Mouse (Mus musculus): Measurements from ENCODE around the gene Trim41.
A peak's percentile ranks its signal among the peaks of the same experiment; 100 is the strongest.
"Not testable (repeated sequence)": the region's sequence is repeated elsewhere in the genome, so short reads cannot be mapped to it uniquely, and the experiment has no call there.

The Trim41 gene

GRCm38 (mm10) chr11:48810142-48810541 is 7.0 kb downstream of the Trim41 start:
- no peak for DNase-seq

- no peak for DNase-seq
Measured at GRCm38 (mm10) chr11:48809434-48809830, 7.7 kb downstream of the Trim41 start.

GRCm38 (mm10) chr11:48808737-48809433 is 8.3 kb downstream of the Trim41 start:
- DNase-seq: peak; percentile 38 to 47

GRCm38 (mm10) chr11:48808304-48808646 is 8.9 kb downstream of the Trim41 start:
- DNase-seq: no peak

GRCm38 (mm10) chr11:48807563-48808303 is 9.4 kb downstream of the Trim41 start:
- DNase-seq: no peak

DNA sequence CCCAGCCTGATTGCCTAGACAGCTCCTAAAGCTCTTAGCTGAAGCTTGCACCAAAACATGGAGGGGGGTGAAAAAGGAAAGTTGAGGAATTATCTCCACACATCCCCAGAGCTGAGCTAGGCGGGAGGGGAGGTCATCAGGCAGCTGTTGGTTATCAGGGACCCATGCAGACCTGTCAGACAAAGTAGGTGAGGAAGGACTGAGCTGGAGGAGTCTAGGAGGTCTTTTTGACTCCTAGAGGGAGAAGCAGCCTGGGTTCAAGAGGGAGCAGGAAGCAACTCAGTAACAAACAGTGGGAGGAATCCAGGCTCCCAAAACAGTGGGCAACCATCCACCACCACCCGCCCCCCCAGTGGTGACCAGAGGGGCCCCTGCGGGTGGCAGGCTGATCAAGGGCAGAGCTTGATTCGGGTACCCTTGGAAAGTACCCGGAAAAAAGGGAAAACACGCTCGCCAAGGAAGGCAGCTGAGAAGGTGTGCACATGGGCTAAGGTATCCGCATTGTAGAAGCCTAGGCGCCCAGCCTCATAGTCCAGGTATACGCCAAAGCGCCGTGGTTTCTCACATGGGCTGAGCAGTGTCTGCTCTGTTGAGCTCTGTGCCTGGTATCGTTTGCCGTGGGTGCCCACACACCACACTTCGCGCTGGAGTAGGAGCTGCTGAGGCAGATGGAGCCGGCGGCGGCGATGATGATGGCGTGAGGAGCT is 10.1 kb downstream of the Trim41 start:
- peak; percentile 35 to 38 for DNase-seq

GRCm38 (mm10) chr11:48804922-48805321 is 12.2 kb downstream of the Trim41 start:
- no peak for DNase-seq

DNA sequence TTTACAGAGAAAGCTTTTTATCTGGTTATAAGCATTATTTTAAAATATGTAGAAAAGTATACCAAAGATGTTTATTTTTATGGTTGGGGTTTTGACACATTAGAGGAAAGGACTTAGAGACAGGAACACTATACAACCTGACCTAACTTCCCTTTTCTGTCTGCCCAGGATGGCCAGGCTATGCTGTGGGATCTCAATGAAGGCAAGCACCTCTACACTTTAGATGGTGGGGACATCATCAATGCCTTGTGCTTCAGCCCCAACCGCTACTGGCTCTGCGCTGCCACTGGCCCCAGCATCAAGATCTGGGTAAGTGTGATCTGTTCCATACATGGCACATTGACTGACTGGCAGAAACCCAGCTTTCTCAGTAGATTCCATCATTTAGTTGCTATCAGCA is 13.2 kb downstream of the Trim41 start:
- DNase-seq: no peak

DNA sequence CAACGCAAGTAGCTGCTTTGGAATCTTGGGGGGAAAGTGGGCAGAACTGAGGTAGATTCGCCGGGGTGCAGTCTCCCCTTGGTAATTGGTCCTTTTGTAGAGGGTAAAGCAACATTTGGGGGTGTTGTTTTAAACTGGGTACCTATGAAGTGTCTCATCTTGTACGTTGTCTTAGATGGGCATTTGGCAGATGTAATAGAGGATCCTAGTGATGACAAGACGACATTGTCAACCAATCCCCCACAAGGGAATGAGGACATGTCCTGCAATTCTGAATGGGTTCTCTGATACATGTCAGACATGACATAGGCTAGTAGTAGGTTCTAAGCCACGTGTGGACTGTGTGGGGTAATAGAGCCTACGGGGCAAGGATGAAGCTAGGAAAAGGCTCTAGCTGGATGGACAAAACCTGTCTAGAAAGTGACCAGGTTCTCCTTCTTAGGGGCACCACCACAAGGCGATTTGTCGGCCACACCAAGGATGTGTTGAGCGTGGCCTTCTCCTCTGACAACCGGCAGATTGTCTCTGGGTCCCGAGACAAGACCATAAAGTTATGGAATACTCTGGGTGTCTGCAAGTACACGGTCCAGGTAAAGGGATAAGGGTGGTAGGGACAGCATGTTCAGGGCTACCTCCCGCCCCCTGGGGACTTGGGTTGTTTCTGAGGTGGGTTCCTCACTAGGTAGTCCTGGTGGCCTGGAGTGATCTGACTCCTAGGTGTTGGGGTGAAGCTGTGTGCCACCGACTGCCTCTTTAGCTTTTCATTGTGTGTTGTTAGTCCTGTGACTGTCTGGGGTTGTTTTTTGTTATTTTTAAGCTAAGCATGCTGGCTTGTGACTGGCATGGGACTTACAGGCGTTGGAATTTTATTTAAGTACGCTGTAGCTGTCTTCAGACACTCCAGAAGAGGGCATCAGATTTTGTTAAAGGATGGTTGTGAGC is 15.1 kb downstream of the Trim41 start:
- DNase-seq: peak in 1 of 2 experiments; percentile 22

- peak; percentile 92 for DNase-seq
Measured at GRCm38 (mm10) chr11:48799921-48800701, 17.0 kb downstream of the Trim41 start, which contains the start of gene Rack1. TSS of gene Rack1 (plus strand) at chr11:48800332.

DNA sequence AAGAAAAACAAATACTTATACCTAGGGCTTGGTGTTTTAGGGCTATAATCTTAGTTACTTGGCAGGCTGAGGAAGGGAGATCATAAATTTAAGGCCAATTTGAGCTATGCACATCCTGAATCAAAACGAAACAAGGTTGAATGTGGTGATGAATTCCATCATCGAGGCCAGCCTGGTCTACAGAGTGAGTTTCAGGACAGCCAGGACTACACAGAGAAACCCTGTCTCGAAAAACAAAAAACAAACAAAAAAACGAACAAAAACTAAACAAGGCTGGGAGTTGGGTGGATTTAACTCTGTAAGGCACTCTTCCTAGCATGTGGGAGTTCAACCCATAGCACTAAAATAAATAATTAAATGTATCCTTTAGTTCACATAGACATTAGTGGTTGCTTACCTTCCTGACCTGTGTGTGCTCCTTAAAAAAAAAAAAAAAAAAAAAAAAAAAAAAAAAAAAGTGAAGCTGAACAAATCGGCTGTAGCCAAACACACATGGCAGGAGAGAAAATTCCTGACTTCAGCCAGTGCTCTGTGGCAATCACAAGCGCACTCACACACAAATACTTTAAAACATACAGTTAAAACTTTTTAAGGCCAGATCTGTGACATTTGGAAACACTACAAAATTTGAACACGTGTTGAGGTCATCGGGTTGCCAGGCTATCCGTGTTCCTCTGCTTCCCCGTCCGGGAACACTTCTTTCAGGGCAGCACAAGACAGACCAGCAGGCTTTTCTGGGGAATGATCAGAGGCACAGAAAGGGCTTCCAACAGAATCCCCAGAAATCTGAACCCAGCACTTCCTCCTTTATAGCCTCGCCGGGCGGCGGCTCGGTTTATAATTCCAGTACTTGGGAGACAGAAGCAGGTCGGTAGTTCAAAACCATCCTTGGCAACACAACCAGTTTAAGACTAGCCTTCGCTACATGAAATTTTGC is 17.9 kb downstream of the Trim41 start:
- DNase-seq: no peak

- no peak for DNase-seq
Measured at GRCm38 (mm10) chr11:48798308-48798707, 18.8 kb downstream of the Trim41 start.

DNA sequence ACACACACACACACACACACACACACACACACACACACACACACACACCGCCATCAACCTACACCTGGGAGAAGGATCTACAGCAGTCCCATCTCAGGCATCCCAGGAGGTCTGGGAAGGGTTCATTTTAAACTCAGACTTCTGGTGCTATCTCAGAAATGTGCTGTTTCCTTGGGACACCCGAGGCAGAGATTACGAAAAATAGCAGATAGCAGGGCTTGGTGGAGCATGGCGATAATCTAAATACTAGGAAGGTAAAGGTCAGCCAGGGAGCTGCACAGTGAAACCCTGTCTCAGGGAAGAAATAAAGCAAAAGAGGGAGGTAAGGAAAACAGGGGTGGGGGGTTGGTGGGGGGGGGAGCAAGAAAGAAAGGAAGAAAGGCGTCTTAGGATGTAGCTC is 19.9 kb downstream of the Trim41 start:
- no peak for DNase-seq

GRCm38 (mm10) chr11:48796290-48796689 is 20.9 kb downstream of the Trim41 start:
- DNase-seq: no peak

DNA sequence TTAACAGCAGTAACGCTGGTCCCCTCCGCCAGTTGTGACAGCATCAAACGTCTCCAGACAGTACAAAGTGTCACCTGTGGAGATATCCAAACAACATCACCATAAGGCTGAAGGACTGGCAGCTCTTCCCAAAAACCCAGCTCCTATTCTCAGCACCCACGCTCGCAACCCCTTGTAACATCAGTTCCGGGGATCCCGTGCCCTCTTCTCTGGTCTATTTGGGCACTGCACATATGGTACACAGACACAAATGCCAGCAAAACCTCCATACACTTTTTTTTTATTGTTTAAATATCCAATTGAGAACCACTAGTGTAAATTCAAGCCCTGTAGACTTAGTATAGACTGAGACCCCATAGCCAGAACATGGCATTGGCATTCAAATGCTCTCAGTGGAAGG is 21.9 kb downstream of the Trim41 start:
- peak in 1 of 2 experiments; percentile 31 for DNase-seq

- no peak for DNase-seq
Measured at GRCm38 (mm10) chr11:48793184-48793583, 24.0 kb downstream of the Trim41 start.

DNA sequence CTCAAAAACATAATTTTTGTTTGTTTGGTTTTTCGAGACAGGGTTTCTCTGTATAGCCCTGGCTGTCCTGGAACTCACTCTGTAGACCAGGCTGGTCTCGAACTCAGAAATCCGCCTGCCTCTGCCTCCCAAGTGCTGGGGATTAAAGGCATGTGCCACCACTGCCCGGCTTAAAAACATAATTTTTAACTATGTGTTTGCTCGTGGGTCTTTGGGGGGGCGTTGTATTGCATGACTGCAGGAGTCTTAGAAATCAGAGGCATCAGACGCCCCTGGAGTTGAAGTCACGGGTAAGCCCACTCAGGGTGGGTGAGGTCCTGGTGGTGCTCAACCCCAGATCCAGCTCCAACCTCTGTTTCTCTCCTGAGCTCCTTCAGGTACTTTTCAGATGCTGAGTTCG is 25.3 kb downstream of the Trim41 start:
- DNase-seq: not testable (repeated sequence)

DNA sequence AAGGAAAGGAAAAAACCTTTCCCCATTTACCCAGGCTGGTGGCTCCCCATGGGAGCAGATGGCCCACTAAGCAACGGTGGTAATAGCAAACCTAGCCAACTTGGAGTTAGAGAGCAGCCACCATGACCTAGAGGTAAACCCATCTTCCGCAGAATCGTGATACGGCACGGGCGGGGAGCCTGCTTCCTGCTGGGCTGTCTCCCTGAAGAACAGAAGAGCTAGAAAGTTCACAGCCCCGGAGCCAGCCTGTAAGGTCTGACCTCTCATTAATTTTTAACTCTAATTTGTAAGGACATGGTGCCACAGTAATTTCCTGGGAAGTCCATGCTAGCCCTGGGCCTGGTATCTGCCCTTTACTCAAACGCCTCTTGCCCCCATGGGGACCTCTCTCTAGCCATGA is 26.2 kb downstream of the Trim41 start:
- no peak for DNase-seq

DNA sequence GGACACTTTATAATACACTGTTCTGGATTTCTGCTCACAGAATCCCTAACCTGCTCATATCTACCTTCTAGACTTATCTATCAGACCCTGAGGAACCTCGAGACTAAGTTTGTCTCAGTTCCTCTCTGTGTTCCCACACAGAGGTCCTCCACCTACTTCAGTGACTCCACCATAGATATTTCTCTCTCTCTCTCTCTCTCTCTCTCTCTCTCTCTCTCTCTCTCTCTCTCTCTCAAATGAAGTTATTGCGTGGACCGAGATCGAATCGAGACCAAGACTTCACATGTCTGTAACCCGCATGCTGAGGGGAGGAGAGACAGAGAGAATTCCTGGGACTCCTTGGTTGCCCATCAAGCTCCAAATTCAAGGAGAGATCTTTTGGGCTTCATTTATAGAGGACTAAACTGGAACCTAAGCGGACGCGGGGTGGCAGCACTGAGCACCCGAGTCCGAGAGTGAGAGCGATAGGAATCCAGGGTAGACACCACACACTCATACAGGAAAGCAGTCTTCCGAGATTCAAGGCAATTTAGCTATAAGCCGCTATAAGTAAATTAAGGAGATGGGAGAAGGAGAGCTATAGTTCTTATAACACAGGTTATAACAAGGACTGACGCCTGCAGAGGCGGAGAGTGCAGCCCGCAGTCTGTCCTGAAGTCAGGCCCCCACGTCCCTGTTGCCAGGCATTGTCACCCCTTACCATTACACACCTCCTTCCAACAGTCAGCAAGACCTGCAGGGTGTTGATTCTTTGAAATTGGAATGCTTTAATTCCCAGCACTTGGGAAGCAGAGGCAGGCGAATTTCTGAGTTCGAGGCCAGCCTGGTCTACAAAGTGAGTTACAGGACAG is 27.0 kb downstream of the Trim41 start:
- DNase-seq: peak; percentile 94

- DNase-seq: no peak
Measured at GRCm38 (mm10) chr11:48789215-48789614, 27.9 kb downstream of the Trim41 start.
